Mouse (Mus musculus) forebrain, embryonic 16.5 days (tissue): ENCODE data around the gene Gm4756. TPM values are rescaled to one million over a fixed set of nuclear protein-coding genes. Genes with fewer than 3 reads are reported as not detected.

Experiments used
- ATAC-seq: fragments of 200-750 bp; cut with Nextera tagmentation; 2 replicates; pipeline ENCODE4 v1.8.0; 2017; ENCODE audit warnings: mild to moderate bottlenecking, moderate library complexity
- H3K27ac ChIP-seq: fragments of 300-500 bp; sonication (generic); 2 replicates; pipeline ENCODE4 v1.5.1; 2014; ENCODE audit warnings: low read length, control low read depth
- H3K27me3 ChIP-seq: fragments of 300-500 bp; sonication (generic); replicated peaks from 2 replicates; pipeline ENCODE4 v1.6.1; 2014; ENCODE audit warnings: low read length; ENCODE audit not compliant: control insufficient read depth, insufficient read depth
- H3K36me3 ChIP-seq: fragments of 300-500 bp; sonication (generic); 2 replicates; pipeline ENCODE4 v1.6.1; 2014; ENCODE audit not compliant: control insufficient read depth, insufficient read depth
- H3K4me1 ChIP-seq: fragments of 300-500 bp; sonication (generic); replicated peaks from 2 replicates; pipeline ENCODE4 v1.6.1; 2014; ENCODE audit warnings: low read length; ENCODE audit not compliant: control insufficient read depth, insufficient read depth
- H3K4me2 ChIP-seq: fragments of 300-500 bp; sonication (generic); 2 replicates; pipeline ENCODE4 v1.6.1; 2014; ENCODE audit warnings: mild to moderate bottlenecking, low read length, control low read depth
- H3K4me3 ChIP-seq: fragments of 300-500 bp; sonication (generic); replicated peaks from 2 replicates; pipeline ENCODE4 v1.5.1; 2014; ENCODE audit warnings: mild to moderate bottlenecking, low read length, control low read depth
- H3K9ac ChIP-seq: fragments of 300-500 bp; sonication (generic); replicated peaks from 2 replicates; pipeline ENCODE4 v1.6.1; 2014; ENCODE audit warnings: low read depth, low read length, control low read depth
- H3K9me3 ChIP-seq: fragments of 300-500 bp; sonication (generic); 2 replicates; pipeline ENCODE4 v1.6.1; 2016; ENCODE audit warnings: low read length; ENCODE audit not compliant: control insufficient read depth
- WGBS: fragments of 180-500 bp; shearing (Covaris S2); extraction: QIAGEN DNeasy Blood & Tissue Kit; methylation state at CpG from one replicate; pipeline ENCODE4 v1.1.7; 2014; 5-methylcytosine and 5-hydroxymethylcytosine counted together
- polyA plus RNA-seq: library from polyadenylated mRNA; unstranded; fragments of >200 nt; fragmentation: Nextera tagmentation; extraction: Ambion mirVana; gene quantifications from 2 replicates; pipeline ENCODE4 v1.2.1, GENCODE M21; 2015

Gm4756 gene
- polyA plus RNA-seq, 1 experiment from 2014 or later = not detected

DNA sequence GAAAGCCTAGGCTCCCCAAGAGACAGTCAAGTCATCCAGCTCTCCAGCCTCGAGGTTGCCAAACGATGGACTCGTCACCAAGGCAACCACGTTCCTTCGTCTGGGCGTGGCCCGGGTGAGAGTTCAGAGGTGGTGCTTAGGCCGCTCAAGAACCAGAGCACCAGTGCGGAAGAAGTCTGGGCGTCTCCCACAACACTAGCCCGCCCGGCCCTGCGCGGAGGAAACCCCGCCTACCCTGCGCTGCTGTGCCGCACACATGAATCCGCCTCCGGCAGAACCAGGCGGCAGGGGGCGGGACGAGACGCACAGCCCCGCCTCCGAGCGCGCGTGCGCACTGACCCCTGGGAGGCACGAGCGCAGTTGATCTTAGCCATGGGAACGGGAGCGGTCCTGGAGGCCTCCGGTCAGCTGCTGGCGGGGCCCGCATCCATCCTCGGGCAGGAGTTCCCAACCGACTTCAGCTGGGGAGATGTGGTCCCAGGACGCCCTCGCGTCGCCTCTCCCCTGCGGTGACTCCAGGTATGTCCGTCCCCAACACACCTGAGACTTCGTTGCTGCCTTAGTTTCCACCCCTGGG lies 113.4 kb downstream of the Gm4756 start, which contains the start of gene Pcnx4:
Pcnx4 (plus strand) TSS at position 363 of the 577 bp plus-strand sequence.
- no peaks in the 10 kb centered on the region for H3K27me3 ChIP-seq
- H3K4me1 ChIP-seq = peaks cover 7% of the 10 kb centered on the region
- H3K27ac ChIP-seq = peak within 1 kb of the TSS; percentile 65
- H3K36me3 ChIP-seq = no peaks in the 10 kb centered on the region
- ATAC-seq = peak; percentile 100
- under 1% methylated on average over 45 of the region's 45 CpGs for WGBS
- H3K9ac ChIP-seq = peak within 1 kb of the TSS; percentile 84
- H3K9me3 ChIP-seq = no peaks in the 10 kb centered on the region
- H3K4me2 ChIP-seq = peak within 1 kb of the TSS; percentile 72
- peak within 1 kb of the TSS; percentile 83 for H3K4me3 ChIP-seq

DNA sequence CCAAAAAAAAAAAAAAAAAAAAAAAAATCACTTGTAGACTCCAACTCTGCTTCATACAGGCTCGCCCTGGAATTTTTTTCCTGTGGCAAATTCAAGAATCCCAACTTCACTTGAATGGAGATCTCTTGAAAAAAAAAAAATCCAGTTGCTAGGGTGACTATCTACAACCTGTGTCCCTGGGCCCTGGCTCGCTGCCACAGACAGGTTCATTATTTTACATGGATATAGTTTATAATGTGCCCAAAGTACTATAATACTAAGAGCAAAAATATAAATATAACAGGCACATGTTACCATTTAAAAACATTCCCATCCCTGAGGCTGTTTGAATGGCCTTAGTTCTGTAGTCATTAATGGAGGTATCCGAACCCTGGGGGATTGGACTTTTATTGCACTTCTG lies 113.9 kb downstream of the Gm4756 start:
- H3K27me3 ChIP-seq = no peaks in the 10 kb centered on the region
- H3K4me1 ChIP-seq = peaks cover 7% of the 10 kb centered on the region
- H3K36me3 ChIP-seq = no peaks in the 10 kb centered on the region
- peak overlapping the region; percentile 72 for H3K4me2 ChIP-seq
- 51% methylated on average over 3 of the region's 3 CpGs for WGBS
- peak overlapping the region; percentile 84 for H3K9ac ChIP-seq
- H3K9me3 ChIP-seq = no peaks in the 10 kb centered on the region
- peak overlapping the region; percentile 65 for H3K27ac ChIP-seq
- no peak; the same call in 1 of the 2 replicates for ATAC-seq
- peak overlapping the region; percentile 83 for H3K4me3 ChIP-seq

DNA sequence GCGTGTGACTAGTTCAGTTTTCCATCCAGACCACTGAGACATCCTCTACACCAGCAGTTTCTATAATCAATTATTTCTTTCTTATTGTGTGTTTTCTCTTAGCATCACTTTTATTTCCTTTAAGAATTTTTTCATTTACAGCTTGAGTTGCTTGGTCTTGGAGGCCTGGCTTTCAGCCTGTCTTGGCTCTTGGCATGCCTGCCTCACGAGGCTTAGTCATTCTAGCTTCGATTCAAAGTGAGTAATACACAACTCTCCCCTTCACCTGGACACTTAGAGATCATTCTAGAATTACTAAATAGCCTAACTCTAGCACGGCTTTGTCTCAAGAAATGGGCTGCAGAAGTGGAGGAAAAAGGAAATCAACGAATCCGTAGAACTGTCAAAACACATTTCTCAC lies 115.5 kb downstream of the Gm4756 start:
- H3K9me3 ChIP-seq = no peaks in the 10 kb centered on the region
- H3K27me3 ChIP-seq = no peaks in the 10 kb centered on the region
- no peaks in the 10 kb centered on the region for H3K36me3 ChIP-seq
- H3K4me1 ChIP-seq = peaks cover 7% of the 10 kb centered on the region
- no peak overlapping the region for H3K4me2 ChIP-seq
- ATAC-seq = no peak
- H3K27ac ChIP-seq = no peak overlapping the region
- WGBS = 84% methylated on average over 6 of the region's 6 CpGs
- H3K9ac ChIP-seq = no peak overlapping the region
- no peak overlapping the region for H3K4me3 ChIP-seq

DNA sequence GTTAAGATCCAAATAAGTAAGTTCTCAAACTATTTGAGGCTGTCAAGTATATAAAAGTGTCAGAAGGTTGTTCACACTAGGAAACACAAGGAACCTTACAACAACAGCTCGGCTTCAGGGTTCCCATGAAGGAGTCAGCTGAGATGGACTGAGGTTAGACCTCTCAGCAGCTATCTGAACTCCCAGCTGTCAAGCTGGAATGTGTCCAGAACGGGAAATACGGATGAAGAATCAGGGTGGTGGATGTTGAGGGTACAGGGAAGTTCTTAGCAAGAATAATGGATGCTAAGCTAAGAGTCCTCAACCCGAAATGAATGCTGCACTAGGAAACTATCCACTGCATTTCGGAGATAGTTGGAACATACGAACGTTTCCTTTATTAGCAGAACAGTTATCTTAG lies 117.2 kb downstream of the Gm4756 start:
- no peaks in the 10 kb centered on the region for H3K9me3 ChIP-seq
- no peaks in the 10 kb centered on the region for H3K27me3 ChIP-seq
- H3K9ac ChIP-seq = no peak overlapping the region
- no peaks in the 10 kb centered on the region for H3K36me3 ChIP-seq
- peaks cover 7% of the 10 kb centered on the region for H3K4me1 ChIP-seq
- no peak for ATAC-seq
- no peak overlapping the region for H3K4me3 ChIP-seq
- 83% methylated on average over 7 of the region's 7 CpGs for WGBS
- H3K4me2 ChIP-seq = no peak overlapping the region
- H3K27ac ChIP-seq = no peak overlapping the region

Other genes with a start within 250 kb of the Gm4756 start
- gene Rtn1, start 240.6 kb downstream of the Gm4756 start, polyA plus RNA-seq = 2,125 and 2,513 TPM in 2 replicates
- gene Lrrc9, start 207.8 kb downstream of the Gm4756 start, polyA plus RNA-seq = 3.4 and 3.9 TPM in 2 replicates
- gene Pcnx4, start 113.3 kb downstream of the Gm4756 start, polyA plus RNA-seq = 23.3 and 24.2 TPM in 2 replicates
- 7.9 and 11.2 TPM in 2 replicates for gene Dhrs7, start 15.2 kb upstream of the Gm4756 start, polyA plus RNA-seq
- 52.8 and 55.0 TPM in 2 replicates for gene Ppm1a, start 107.8 kb upstream of the Gm4756 start, polyA plus RNA-seq